Mouse (Mus musculus) megakaryocyte, embryonic 14.5 days (primary cell): Measurements from ENCODE around the gene Fn3k. TPM values are rescaled to one million over a fixed set of nuclear protein-coding genes. Genes with fewer than 3 reads are reported as not detected.
A peak's percentile ranks its signal among the peaks of the same experiment; 100 is the strongest.

Experiments used
- H3K27me3 ChIP-seq: replicated peaks from 2 replicates; pipeline ENCODE3; 2012; ENCODE audit warnings: inconsistent platforms
- H3K36me3 ChIP-seq: replicated peaks from 2 replicates; pipeline ENCODE3; 2012; ENCODE audit warnings: low read length, inconsistent platforms, mixed read lengths
- H3K4me1 ChIP-seq: 2 replicates; pipeline ENCODE4 v1.6.1; 2012; ENCODE audit warnings: inconsistent platforms
- H3K4me3 ChIP-seq: replicated peaks from 2 replicates; pipeline ENCODE3; 2012; ENCODE audit warnings: moderate library complexity, mild to moderate bottlenecking, inconsistent platforms
- H3K9me3 ChIP-seq: 2 replicates; pipeline ENCODE4 v1.6.1; 2012; ENCODE audit warnings: inconsistent platforms
- FLI1 ChIP-seq: IDR thresholded peaks from 2 replicates; pipeline ENCODE4 v1.6.1; 2012; ENCODE audit warnings: low read length, inconsistent platforms, mixed read lengths
- GATA1 ChIP-seq: IDR thresholded peaks from 3 replicates; pipeline ENCODE4 v1.6.1; 2012; ENCODE audit warnings: mixed read lengths, low read length, inconsistent platforms, borderline replicate concordance
- polyA plus RNA-seq: library from polyadenylated mRNA; stranded (reverse); fragments of >175 nt; gene quantifications from 2 replicates; pipeline ENCODE4 v1.2.3, GENCODE M21; 2012; ENCODE audit warnings: low replicate concordance; ENCODE audit not compliant: insufficient read depth

The Fn3k gene
- not detected in 2 replicates for polyA plus RNA-seq

DNA sequence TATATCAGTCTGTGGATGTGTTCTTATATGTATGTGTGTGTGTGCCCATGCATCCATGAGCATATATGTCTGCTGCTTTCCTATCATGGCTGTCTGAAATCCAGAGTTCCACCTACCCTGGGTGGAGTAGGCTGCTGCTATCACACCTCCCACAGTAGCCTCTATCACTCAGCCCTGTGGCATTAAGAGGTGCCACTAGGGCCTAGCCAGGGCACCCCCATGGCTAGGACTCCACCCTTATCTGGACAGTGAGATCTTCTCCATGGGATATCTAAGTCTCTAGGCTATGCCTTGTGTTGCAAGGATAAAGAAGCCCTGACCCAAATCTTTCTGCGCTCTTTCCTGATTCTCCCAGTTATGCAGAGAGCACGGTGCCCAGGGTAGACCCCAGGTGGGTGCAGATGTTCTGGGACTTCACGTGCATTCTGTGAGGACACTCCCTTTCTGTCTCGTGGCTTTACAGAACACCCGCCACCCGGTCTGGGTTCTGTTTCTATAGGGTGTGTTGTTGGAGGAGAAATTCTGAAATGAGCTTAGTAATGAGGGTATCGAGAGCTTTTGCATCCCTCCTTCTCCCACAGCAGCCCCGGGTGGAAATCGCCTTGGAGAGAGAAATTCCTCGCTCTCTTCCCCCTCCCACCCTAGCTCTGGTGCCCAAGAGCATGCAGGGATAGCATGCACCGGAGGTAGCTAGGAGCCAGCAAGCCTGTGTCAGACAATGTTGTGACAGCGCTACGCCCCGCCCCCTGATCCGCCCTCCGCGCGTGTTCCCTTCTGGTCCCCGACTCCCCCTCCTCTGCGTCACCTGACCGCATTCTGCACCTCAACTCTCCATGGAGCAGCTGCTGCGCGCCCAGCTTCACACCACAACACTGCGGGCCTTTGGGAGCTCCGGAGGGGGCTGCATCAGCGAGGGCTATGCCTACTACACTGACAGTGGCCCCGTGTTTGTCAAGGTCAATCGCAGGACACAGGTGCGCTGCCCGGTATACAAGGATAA is at the start of gene Fn3k:
Gene Fn3k (plus strand): TSS at position 758 of the 1,000 bp plus-strand sequence.
- Histone ChIP-seq H3K36me3 (peaks cover 17% of the 10 kb centered on the region), H3K9me3 (no peaks in the 10 kb centered on the region), H3K27me3 (peaks cover 4% of the 10 kb centered on the region), H3K4me1 (peaks cover 46% of the 10 kb centered on the region), H3K4me3 (peak within 1 kb of the TSS; percentile 92)
- TF ChIP-seq FLI1 (no peak), GATA1 (no peak)

DNA sequence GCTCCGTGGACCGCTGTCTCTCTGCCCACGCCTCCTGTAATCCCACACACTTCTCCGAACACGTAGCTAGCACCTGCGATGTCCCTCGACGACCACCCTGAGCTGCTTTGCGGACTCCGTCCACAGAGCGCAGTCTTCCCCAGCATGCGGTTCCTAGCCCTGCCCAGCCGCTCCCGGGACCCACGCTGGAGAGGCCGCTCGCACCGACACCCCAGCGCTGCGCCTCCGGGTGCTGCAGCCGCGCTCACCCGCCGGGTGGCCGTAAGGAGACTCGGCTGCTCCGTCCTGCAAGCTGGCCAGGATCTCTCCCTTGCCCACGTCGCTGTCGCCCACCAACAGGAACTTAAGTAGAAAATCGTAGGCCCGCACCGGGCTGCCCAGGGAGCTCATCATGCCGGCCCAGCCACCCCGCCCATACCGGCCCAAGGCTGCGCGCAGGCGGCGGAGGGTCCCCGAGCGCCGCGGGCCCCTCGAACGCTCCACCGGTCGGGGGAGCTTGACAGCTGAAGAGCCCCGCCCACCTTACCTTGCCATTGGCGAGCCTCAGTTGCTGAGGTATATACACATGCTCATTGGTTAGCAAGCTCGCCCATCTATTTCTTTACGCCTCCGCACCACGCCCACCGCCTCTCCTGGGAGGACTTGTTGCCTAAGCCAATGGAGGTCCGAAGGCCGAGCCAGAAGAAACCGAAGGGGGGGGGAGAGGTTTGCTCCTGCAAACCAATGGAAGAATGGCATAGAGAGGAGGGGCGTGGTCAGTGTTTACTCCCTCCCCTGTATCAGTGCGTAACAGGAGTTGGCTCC is 46.8 kb upstream of the Fn3k start, which contains the start of gene Rab40b:
Gene Rab40b (minus strand): TSS at position 502 of the 804 bp plus-strand sequence.
- peak within 1 kb of the TSS; percentile 91 for H3K4me3 ChIP-seq
- H3K36me3 ChIP-seq: no peaks in the 10 kb centered on the region
- H3K27me3 ChIP-seq: peaks cover 31% of the 10 kb centered on the region

DNA sequence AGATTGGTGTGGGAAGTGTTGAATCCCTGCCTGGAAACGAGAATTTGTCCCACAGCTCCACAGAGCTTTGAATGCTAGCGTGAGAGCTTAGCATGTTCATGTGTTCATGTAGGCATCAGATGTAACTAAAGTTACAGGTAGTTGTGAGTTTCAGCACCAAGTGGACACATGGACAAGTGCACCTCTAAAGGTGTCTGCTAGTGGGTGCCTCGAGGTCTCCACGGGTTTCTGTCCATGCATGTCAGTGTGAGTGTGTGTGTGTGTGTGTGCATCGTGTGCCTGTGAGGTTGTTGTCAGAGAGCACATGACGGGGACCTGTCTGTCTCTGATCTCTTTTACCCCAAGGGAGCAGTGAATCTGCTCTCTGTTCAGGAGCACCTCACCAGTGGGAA is 46.2 kb upstream of the Fn3k start:
- Histone ChIP-seq H3K27me3 (peaks cover 32% of the 10 kb centered on the region), H3K9me3 (peaks cover 43% of the 10 kb centered on the region), H3K4me3 (peak overlapping the region; percentile 91), H3K36me3 (no peaks in the 10 kb centered on the region), H3K4me1 (peaks cover 33% of the 10 kb centered on the region)
- TF ChIP-seq FLI1 (no peak), GATA1 (no peak)

More for the DNA sequence above, 46.8 kb upstream of the Fn3k start, which contains the start of gene Rab40b:
- no peak for TF ChIP-seq FLI1
- no peak for TF ChIP-seq GATA1
- H3K4me1 ChIP-seq: peaks cover 33% of the 10 kb centered on the region
- peaks cover 43% of the 10 kb centered on the region for H3K9me3 ChIP-seq

DNA sequence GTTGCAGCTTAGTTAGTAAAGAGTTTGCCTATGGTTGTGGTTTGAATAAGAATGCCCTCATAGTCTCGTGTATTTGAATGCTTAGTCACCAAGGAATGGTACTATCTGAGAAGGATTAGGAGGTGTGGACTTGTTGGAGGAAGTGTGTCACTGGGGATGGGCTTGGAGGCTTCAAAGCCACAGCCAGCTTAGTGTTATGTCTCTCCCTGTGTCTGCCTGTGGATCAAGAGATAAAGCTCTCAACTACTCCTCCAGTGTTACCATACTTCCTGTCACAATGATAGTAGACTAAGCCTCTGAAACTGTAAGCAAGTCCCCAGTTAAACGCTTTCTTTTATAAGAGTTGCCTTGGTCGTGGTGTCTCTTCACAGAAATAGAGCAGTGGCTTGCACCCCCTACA is 43.9 kb upstream of the Fn3k start:
- Histone ChIP-seq H3K27me3 (peaks cover 28% of the 10 kb centered on the region), H3K4me3 (no peak overlapping the region), H3K36me3 (no peaks in the 10 kb centered on the region), H3K9me3 (peaks cover 40% of the 10 kb centered on the region), H3K4me1 (peaks cover 38% of the 10 kb centered on the region)
- TF ChIP-seq FLI1 (no peak), GATA1 (no peak)

DNA sequence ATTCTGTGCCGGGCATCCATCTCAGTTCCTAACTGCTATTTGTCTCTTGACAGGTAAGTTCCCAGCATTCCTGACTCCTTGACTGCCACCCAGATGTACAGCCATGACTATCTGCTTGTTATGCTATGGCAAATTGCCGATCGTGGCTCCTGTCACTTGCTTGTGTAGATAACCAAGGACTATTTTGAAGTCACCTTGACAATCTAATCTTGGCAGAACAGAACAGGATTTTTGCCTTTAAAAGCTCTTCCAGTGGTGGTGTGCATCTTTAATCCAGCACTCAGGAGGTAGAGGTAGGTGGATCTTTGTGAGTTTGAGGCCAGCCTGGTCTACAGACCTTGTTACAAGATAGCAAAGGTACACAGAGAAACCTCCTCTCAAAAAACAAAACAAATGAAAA is 42.3 kb upstream of the Fn3k start:
- Histone ChIP-seq H3K4me3 (no peak overlapping the region), H3K9me3 (peaks cover 40% of the 10 kb centered on the region), H3K27me3 (peaks cover 19% of the 10 kb centered on the region), H3K36me3 (no peaks in the 10 kb centered on the region), H3K4me1 (peaks cover 36% of the 10 kb centered on the region)
- TF ChIP-seq FLI1: no peak
- TF ChIP-seq GATA1: no peak

DNA sequence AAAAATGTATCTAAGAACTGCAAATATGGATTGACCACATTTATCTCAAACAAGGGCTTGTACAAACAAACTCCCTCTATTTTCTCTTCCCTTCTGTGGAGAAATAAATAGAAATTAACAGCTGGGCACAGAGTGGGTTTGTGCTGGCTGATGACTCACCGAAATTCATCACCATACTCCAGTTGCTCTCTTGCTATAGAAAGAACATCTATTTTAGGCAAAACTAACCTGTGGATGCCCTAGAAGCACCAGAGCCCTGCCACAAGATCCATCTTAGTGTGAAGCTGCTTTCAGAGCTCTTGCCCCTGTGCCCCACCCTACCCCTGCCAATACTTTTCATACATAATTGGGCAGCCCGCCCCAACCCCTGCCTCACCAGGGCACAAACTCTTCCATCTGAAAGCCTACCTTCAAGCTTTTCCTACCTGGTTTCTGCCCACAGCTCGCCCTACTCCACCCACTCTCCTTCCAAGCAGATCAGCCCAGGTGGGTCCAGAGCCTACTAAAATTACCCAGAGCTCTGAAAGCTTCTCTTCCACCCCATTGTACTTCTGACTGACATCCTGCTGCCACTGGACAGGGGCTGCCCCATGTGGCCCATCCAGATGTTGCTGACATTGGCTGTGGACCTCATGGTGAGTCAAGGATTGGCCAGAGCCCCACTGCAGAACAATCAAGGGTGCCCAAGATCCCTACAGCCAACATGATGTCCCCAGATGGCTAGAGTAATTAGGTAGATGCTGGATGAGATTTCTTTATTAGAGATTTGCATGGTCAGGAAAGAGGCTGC is 27.2 kb upstream of the Fn3k start:
- no peak overlapping the region for H3K4me3 ChIP-seq
- no peaks in the 10 kb centered on the region for H3K9me3 ChIP-seq
- H3K4me1 ChIP-seq: peaks cover 34% of the 10 kb centered on the region
- peaks cover 4% of the 10 kb centered on the region for H3K27me3 ChIP-seq
- TF ChIP-seq FLI1 (no peak), GATA1 (no peak)
- no peaks in the 10 kb centered on the region for H3K36me3 ChIP-seq

DNA sequence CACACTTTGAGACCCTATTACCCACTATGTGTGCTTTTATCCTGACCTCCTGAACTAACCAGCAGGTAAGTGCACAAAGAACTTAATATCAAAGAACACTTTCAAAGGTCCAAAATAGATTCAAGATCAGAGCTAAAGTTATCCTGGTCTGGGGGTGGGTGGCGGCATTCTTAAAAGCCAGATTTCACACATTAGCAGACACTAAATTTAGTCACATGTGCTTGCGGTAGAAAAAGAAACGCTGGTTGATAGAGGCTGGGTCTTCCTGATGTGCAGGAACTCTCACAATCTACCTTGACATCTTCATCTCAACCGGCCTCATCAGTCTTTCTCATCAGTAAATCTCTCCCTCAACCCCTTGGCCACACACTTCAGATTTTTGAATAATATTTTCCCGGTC is 20.0 kb upstream of the Fn3k start:
- Histone ChIP-seq H3K4me1 (peaks cover 7% of the 10 kb centered on the region), H3K27me3 (peaks cover 2% of the 10 kb centered on the region), H3K36me3 (no peaks in the 10 kb centered on the region), H3K4me3 (no peak overlapping the region), H3K9me3 (no peaks in the 10 kb centered on the region)
- TF ChIP-seq GATA1: no peak
- no peak for TF ChIP-seq FLI1

DNA sequence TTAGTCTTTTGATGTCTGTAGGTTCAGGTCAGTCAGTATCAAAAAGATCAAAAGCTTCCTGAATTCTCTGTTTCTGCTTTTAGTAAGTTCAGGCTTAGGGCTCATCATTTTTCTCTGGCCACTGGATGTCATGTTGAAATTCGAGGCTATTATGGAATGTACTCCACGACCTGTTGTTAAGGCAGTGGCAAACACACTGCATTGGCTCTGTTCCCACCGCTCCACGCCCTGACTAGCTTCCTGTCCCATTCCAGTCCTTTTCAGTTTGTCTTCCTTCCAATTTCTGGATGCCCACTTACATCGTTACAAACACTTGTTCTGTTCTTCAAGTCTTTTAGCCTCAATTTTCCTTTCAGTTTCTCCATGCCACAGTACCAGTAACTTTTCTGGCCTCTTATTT is 19.4 kb upstream of the Fn3k start:
- Histone ChIP-seq H3K27me3 (peaks cover 2% of the 10 kb centered on the region), H3K36me3 (no peaks in the 10 kb centered on the region), H3K4me1 (peaks cover 8% of the 10 kb centered on the region), H3K4me3 (no peak overlapping the region), H3K9me3 (no peaks in the 10 kb centered on the region)
- TF ChIP-seq FLI1: no peak
- no peak for TF ChIP-seq GATA1

DNA sequence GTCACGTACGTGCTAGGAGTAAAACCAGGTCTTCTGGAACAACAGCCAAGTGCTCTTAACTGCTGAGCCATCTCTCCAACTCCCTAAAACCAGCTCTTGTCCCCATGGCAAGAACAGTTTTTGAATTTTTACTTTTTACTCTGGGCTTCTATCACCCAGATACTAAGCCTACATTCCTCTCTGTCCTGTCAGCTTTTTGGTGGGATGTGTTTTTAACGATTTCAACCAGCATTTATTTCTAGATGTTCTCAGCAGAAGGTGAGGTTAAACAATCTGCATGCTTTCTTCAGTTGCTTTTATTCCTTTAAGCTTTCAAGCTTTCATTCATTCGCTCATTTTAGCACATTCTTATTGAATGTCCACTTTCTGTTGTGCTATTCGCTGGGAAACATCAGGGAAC is 16.7 kb upstream of the Fn3k start:
- H3K36me3 ChIP-seq: no peaks in the 10 kb centered on the region
- no peak overlapping the region for H3K4me3 ChIP-seq
- peaks cover 2% of the 10 kb centered on the region for H3K27me3 ChIP-seq
- no peak for TF ChIP-seq GATA1
- TF ChIP-seq FLI1: no peak
- H3K9me3 ChIP-seq: no peaks in the 10 kb centered on the region
- peaks cover 28% of the 10 kb centered on the region for H3K4me1 ChIP-seq
